10 mouse cellular contexts compared by ENCODE assay signal in genomic region chr11:119515823-119516676, GRCm38 (mm10). TPM values are rescaled to one million over a fixed set of nuclear protein-coding genes. Genes with fewer than 3 reads are reported as not detected.
DNase-seq lines count a peak whose midpoint lies in the region; ATAC-seq lines count a peak whose summit lies in the region.
"Had no signal": no experiment of that assay in that cellular context is flagged by ENCODE, and none has a peak within 500 bp of the region (broad histone marks: within the 10 kb centered on the region; RNA-seq: fewer than 3 reads in every experiment).

No protein-coding gene starts in this region.

- no peaks in the 10 kb centered on the region for H3K27me3 ChIP-seq in forebrain, embryonic 14.5 days (replicated peaks; ENCODE audit: control insufficient read depth, insufficient read depth, low read length)
- no peaks in the 10 kb centered on the region for H3K27me3 ChIP-seq in neural tube, embryonic 14.5 days (ENCODE audit: control insufficient read depth, insufficient read depth, low read length)

- peak overlapping the region; percentile 90 for H3K27ac ChIP-seq in forebrain, embryonic 14.5 days (ENCODE audit: low read depth, low read length)
- no peak overlapping the region for H3K27ac ChIP-seq in neural tube, embryonic 14.5 days (ENCODE audit: low read depth, low read length)
- H3K27ac ChIP-seq: macrophage had no signal

- H3K4me1 ChIP-seq in forebrain, embryonic 14.5 days (ENCODE audit: control insufficient read depth, insufficient read depth, low read length) = peaks cover 48% of the 10 kb centered on the region
- peaks cover 19% of the 10 kb centered on the region for H3K4me1 ChIP-seq in neural tube, embryonic 14.5 days (ENCODE audit: control insufficient read depth, insufficient read depth, low read length)

- peak overlapping the region; percentile 35; the same call in 1 of the 2 replicates for H3K9ac ChIP-seq in forebrain, embryonic 14.5 days (ENCODE audit: low read length)
- H3K9ac ChIP-seq in neural tube, embryonic 14.5 days (replicated peaks; ENCODE audit: low read depth, low read length) = no peak overlapping the region

- 60% methylated on average over 16 of the region's 16 CpGs for whole genome bisulfite sequencing in forebrain, embryonic 14.5 days
- WGBS in neural tube, embryonic 14.5 days = 48% methylated on average over 16 of the region's 16 CpGs

- DNase-seq in cerebellum, adult 9-11 months = peak; percentile 70
- no peak for DNase-seq in cerebellum, adult 8-10 months
- peak; percentile 64 for DNase-seq in forebrain, embryonic 14.5 days (ENCODE audit: low spot score)
- peak; percentile 88 for DNase-seq in layer of hippocampus, adult 9-11 months
- DNase-seq in ovary, postnatal 14 days (ENCODE audit: low spot score) = no peak
- DNase-seq in heart, postnatal 10 days = no peak
- DNase-seq in yolk sac, embryonic 10.5 days (ENCODE audit: low spot score) = no peak

- H3K36me3 ChIP-seq in forebrain, embryonic 14.5 days (ENCODE audit: control insufficient read depth, insufficient read depth, low read length) = no peaks in the 10 kb centered on the region
- no peaks in the 10 kb centered on the region for H3K36me3 ChIP-seq in neural tube, embryonic 14.5 days (ENCODE audit: control insufficient read depth, insufficient read depth, low read length)
- H3K36me3 ChIP-seq: embryonic facial prominence, embryonic 12.5 days had no signal

- no peaks in the 10 kb centered on the region for H3K9me3 ChIP-seq in forebrain, embryonic 14.5 days (replicated peaks; ENCODE audit: control insufficient read depth, low read length)
- H3K9me3 ChIP-seq in neural tube, embryonic 14.5 days (ENCODE audit: control insufficient read depth, low read length) = no peaks in the 10 kb centered on the region
- H3K9me3 ChIP-seq: embryonic facial prominence, embryonic 12.5 days had no signal

- no peak overlapping the region for H3K4me3 ChIP-seq in forebrain, embryonic 14.5 days (ENCODE audit: low read depth, low read length)
- H3K4me3 ChIP-seq in neural tube, embryonic 14.5 days (ENCODE audit: low read depth, low read length) = no peak overlapping the region

- peak overlapping the region; percentile 34 for H3K4me2 ChIP-seq in forebrain, embryonic 14.5 days (ENCODE audit: low read length)
- no peak overlapping the region for H3K4me2 ChIP-seq in neural tube, embryonic 14.5 days (ENCODE audit: low read depth, low read length)

- intact Hi-C loops in heart, postnatal 10 days (cut with DNase I) = no loop called here

- peak; percentile 35 for ATAC-seq in forebrain, embryonic 14.5 days
- ATAC-seq in neural tube, embryonic 14.5 days (ENCODE audit: low read depth) = 0 out of 2 replicates have a peak, but pooled peaks have one; percentile 28

RNA-seq across cellular contexts. Expression of gene Endov, which starts 24.9 kb away (rescaled TPM):
- polyA plus RNA-seq in forebrain, embryonic 14.5 days (2014; fragmentation: Nextera tagmentation; extraction: Ambion mirVana) = 15.9 and 18.0 TPM in 2 replicates
- 12.7 and 13.8 TPM in 2 replicates for polyA plus RNA-seq in neural tube, embryonic 14.5 days (2014; fragmentation: Nextera tagmentation; extraction: Ambion mirVana)
- 10 to 100 TPM; 13.8 to 18.6 TPM for total RNA-seq in heart, postnatal 10 days (2021)

RNA-seq across cellular contexts. Expression of gene Nptx1, which starts 31.5 kb away (rescaled TPM):
- polyA plus RNA-seq in forebrain, embryonic 14.5 days (2014; fragmentation: Nextera tagmentation; extraction: Ambion mirVana) = 4.1 and 6.7 TPM in 2 replicates
- polyA plus RNA-seq in neural tube, embryonic 14.5 days (2014; fragmentation: Nextera tagmentation; extraction: Ambion mirVana) = 23.7 and 27.4 TPM in 2 replicates
- total RNA-seq in heart, postnatal 10 days (2021) = under 1 TPM; 0.55 to 0.64 TPM

Comparison
In these comparisons a context has a peak if more than half of its experiments do, and no peak if none do; other contexts are left out.
1. DNase-seq: peak in cerebellum, adult 9-11 months (single experiment), forebrain, embryonic 14.5 days (single experiment) and layer of hippocampus, adult 9-11 months (single experiment); none in cerebellum, adult 8-10 months (single experiment), ovary, postnatal 14 days (single experiment), heart, postnatal 10 days (0 of 2) and yolk sac, embryonic 10.5 days (single experiment).